In genomic region chr10:128376455-128377211, GRCm38 (mm10) we compare ENCODE assay signal across 8 mouse cellular contexts. TPM values are rescaled to one million over a fixed set of nuclear protein-coding genes. Genes with fewer than 3 reads are reported as not detected.
DNase-seq lines count a peak whose midpoint lies in the region; ATAC-seq and TF ChIP-seq lines count a peak whose summit lies in the region.

Ankrd52 (plus strand) TSS chr10:128377115.

- H3K4me2 ChIP-seq in hindbrain, embryonic 16.5 days (ENCODE audit: low read length) = peak within 1 kb of the TSS; percentile 83

- no peaks in the 10 kb centered on the region for H3K27me3 ChIP-seq in hindbrain, embryonic 16.5 days (replicated peaks; ENCODE audit: control insufficient read depth, insufficient read depth, low read length)

- no peaks in the 10 kb centered on the region for H3K9me3 ChIP-seq in hindbrain, embryonic 16.5 days (ENCODE audit: control insufficient read depth, low read length)

- peak; percentile 93 for ATAC-seq in hindbrain, embryonic 16.5 days
- ATAC-seq in megakaryocyte, adult 5-6 weeks (ENCODE audit: poor library complexity, severe bottlenecking) = peak; percentile 78

- DNase-seq in ZHBTc4 (ENCODE audit: low read depth, low spot score) = peak; percentile 77
- DNase-seq in cerebellum, postnatal 36 days = peak; percentile 82 to 90
- DNase-seq in gastrocnemius, adult 2 months = peak; percentile 96
- DNase-seq in left cerebral cortex, adult 2 months (ENCODE audit: extremely low spot score in 1 of 2, low spot score in 2 of 2) = peak; percentile 86 to 90
- peak; percentile 84 to 86 for DNase-seq in right cerebral cortex, postnatal 10 days (ENCODE audit: low spot score in 2 of 2)
- DNase-seq in urinary bladder, postnatal 25 days (ENCODE audit: low spot score) = peak; percentile 86

- intact Hi-C loops in gastrocnemius, adult 2 months (cut with DNase I) = loop anchor here (2.0 to 10.0 kb wide), 3 partner anchors 39 to 168 kb away; partner anchors contain the start of genes Cs, Rpl41 and Zc3h10
- intact Hi-C loops in left cerebral cortex, adult 2 months (cut with DNase I) = loop anchor here (2.0 kb wide), 1 partner anchor 82 kb away; the partner anchor contains the start of gene Smarcc2

- WGBS in hindbrain, embryonic 16.5 days = 0% methylated on average over 28 of the region's 73 CpGs

- H3K36me3 ChIP-seq in hindbrain, embryonic 16.5 days (ENCODE audit: control insufficient read depth, insufficient read depth, low read length) = peaks cover 13% of the 10 kb centered on the region

- peaks cover 21% of the 10 kb centered on the region for H3K4me1 ChIP-seq in hindbrain, embryonic 16.5 days (ENCODE audit: control insufficient read depth, insufficient read depth, low read depth, low read length)

- peak; percentile 61 for TF ChIP-seq CTCF in gastrocnemius, adult 2 months (IDR thresholded peaks at IDR 0.05)
- TF ChIP-seq CTCF in left cerebral cortex, adult 2 months (IDR thresholded peaks at IDR 0.05) = peak; percentile 53

- peak within 1 kb of the TSS; percentile 94 for H3K4me3 ChIP-seq in gastrocnemius, adult 2 months
- H3K4me3 ChIP-seq in hindbrain, embryonic 16.5 days (ENCODE audit: low read length) = peak within 1 kb of the TSS; percentile 97
- H3K4me3 ChIP-seq in left cerebral cortex, adult 2 months = peak within 1 kb of the TSS; percentile 75

- peak within 1 kb of the TSS; percentile 99 for H3K27ac ChIP-seq in gastrocnemius, adult 2 months
- peak within 1 kb of the TSS; percentile 98 for H3K27ac ChIP-seq in hindbrain, embryonic 16.5 days (ENCODE audit: low read depth, low read length)
- H3K27ac ChIP-seq in left cerebral cortex, adult 2 months = peak within 1 kb of the TSS; percentile 96

- H3K9ac ChIP-seq in hindbrain, embryonic 16.5 days (ENCODE audit: low read depth, low read length) = peak within 1 kb of the TSS; percentile 100

RNA-seq across cellular contexts. Expression of gene Ankrd52, which starts in this region (rescaled TPM):
- 10 to 100 TPM; 46.7 to 58.9 TPM for total RNA-seq in gastrocnemius, adult 2 months (2021)
- polyA plus RNA-seq in hindbrain, embryonic 16.5 days (2015; fragmentation: Nextera tagmentation; extraction: Ambion mirVana) = 9.9 and 12.1 TPM in 2 replicates
- total RNA-seq in left cerebral cortex, adult 2 months (2021) = 10 to 100 TPM; 60.8 to 63.9 TPM
- total RNA-seq in megakaryocyte, adult 5-6 weeks (2015) = 35.2 and 37.0 TPM in 2 replicates
- total RNA-seq in megakaryocyte, adult 5-6 weeks (2017) = 9.3 and 13.7 TPM in 2 replicates

Comparison
In these comparisons a context has a peak if more than half of its experiments do, and no peak if none do; other contexts are left out.
1. Peak in every context shown above with its lines: DNase-seq, ATAC-seq, H3K4me3 ChIP-seq and H3K27ac ChIP-seq.